Comparison of ENCODE assay signal across 10 mouse cellular contexts in the genomic region with DNA sequence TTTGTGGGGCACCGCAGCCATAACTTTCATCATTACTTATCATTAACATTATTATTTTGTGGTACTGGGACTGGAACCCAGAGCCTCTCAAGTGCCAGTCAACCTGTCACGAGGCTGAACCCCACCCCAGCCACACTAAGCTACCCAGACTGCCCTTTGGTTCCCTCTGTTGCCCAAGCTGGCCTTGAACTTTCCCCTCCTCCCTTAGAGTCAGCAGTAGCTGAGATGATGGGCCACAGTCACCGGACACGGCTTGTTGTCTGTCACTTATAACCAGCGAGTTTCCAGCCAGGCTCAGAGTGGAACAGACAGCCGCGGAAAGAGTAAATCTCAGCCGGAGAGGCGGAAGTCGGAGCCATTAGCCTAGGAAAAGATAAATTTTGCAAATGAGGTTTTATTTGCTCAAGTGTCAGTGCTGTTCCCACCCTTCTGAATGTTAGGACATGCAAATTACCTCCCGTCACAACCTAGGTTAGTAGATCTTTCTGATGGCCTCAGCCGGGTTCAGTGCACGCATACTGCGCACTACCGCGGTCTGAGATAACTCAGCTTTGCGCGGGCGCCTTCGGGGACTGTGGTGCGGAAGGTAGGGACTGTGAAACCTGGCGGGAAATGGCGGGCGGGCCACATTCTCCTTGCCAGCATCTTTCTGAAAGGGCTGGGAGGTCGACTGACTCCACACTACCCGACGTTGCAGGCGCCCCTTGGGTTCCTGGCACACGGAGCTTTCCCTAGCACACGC.
DNase-seq lines count a peak whose midpoint lies in the region; ATAC-seq and TF ChIP-seq lines count a peak whose summit lies in the region.
"Had no signal": no experiment of that assay in that cellular context is flagged by ENCODE, and none has a peak within 500 bp of the region (broad histone marks: within the 10 kb centered on the region; RNA-seq: fewer than 3 reads in every experiment).

No protein-coding gene starts in this region.

- 0 out of 2 replicates have a peak, but pooled peaks have one; percentile 42 for ATAC-seq in lung, embryonic 16.5 days (ENCODE audit: low read depth)
- ATAC-seq in hindbrain, embryonic 11.5 days (ENCODE audit: low FRiP score), result no peak
- ATAC-seq in liver, embryonic 13.5 days (ENCODE audit: low read depth), result no peak
- ATAC-seq in stomach, postnatal 0 days (ENCODE audit: low FRiP score, low TSS enrichment), result peak; percentile 57

- H3K4me3 ChIP-seq in lung, embryonic 16.5 days (ENCODE audit: low read length), result peak overlapping the region; percentile 31
- no peak overlapping the region for H3K4me3 ChIP-seq in hindbrain, embryonic 11.5 days (ENCODE audit: low read depth, low read length)
- 0 out of 2 replicates have a peak overlapping the region, but pooled peaks have one; percentile 1 for H3K4me3 ChIP-seq in liver, embryonic 13.5 days (replicated peaks)
- H3K4me3 ChIP-seq in stomach, postnatal 0 days (ENCODE audit: low read depth, low read length), result peak overlapping the region; percentile 24

- no peak overlapping the region for H3K27ac ChIP-seq in lung, embryonic 16.5 days (ENCODE audit: low read length)
- H3K27ac ChIP-seq in hindbrain, embryonic 11.5 days (ENCODE audit: low read depth, low read length), result no peak overlapping the region
- H3K27ac ChIP-seq in liver, embryonic 13.5 days, result no peak overlapping the region
- peak overlapping the region; percentile 20 for H3K27ac ChIP-seq in stomach, postnatal 0 days (replicated peaks)

- DNase-seq in lung, adult 18-20 months, result no peak
- peak; percentile 37 for DNase-seq in hindbrain, embryonic 11.5 days (ENCODE audit: low spot score)
- DNase-seq in liver, embryonic 13.5 days, result no peak
- DNase-seq in stomach, postnatal 0 days (ENCODE audit: low spot score), result peak; percentile 32
- DNase-seq in cerebellum, postnatal 25 days, result no peak
- no peak for DNase-seq in frontal cortex, postnatal 14 days (ENCODE audit: low spot score in 2 of 2)
- DNase-seq in layer of hippocampus, postnatal 10 days (ENCODE audit: low spot score in 2 of 2), result no peak
- DNase-seq: gastrocnemius, postnatal 25 days; right cerebral cortex, postnatal 25 days had no signal

- 17% methylated on average over 30 of the region's 30 CpGs for WGBS in lung, embryonic 16.5 days
- WGBS in hindbrain, embryonic 11.5 days, result 34% methylated on average over 30 of the region's 30 CpGs
- WGBS in liver, embryonic 13.5 days (ENCODE audit: insufficient replicate concordance), result 25% methylated on average over 30 of the region's 30 CpGs
- 18% methylated on average over 30 of the region's 30 CpGs for WGBS in stomach, postnatal 0 days

- H3K9ac ChIP-seq in lung, embryonic 16.5 days (ENCODE audit: low read length), result peak overlapping the region; percentile 17
- no peak overlapping the region for H3K9ac ChIP-seq in hindbrain, embryonic 11.5 days (ENCODE audit: low read depth, low read length)
- H3K9ac ChIP-seq in liver, embryonic 13.5 days, result no peak overlapping the region
- H3K9ac ChIP-seq in stomach, postnatal 0 days (ENCODE audit: low read length), result peak overlapping the region; percentile 43; the same call in 1 of the 2 replicates

- peaks cover 21% of the 10 kb centered on the region for H3K27me3 ChIP-seq in lung, embryonic 16.5 days (ENCODE audit: control insufficient read depth, insufficient read depth, low read depth, low read length)
- H3K27me3 ChIP-seq in hindbrain, embryonic 11.5 days (ENCODE audit: control insufficient read depth, insufficient read depth, low read length), result peaks cover 27% of the 10 kb centered on the region; the same call in 1 of the 2 replicates
- peaks cover 51% of the 10 kb centered on the region for H3K27me3 ChIP-seq in liver, embryonic 13.5 days
- H3K27me3 ChIP-seq in stomach, postnatal 0 days (ENCODE audit: control insufficient read depth, insufficient read depth, low read length), result no peaks in the 10 kb centered on the region

- peaks cover 4% of the 10 kb centered on the region; the same call in 1 of the 2 replicates for H3K9me3 ChIP-seq in lung, embryonic 16.5 days (ENCODE audit: control insufficient read depth, low read length)
- no peaks in the 10 kb centered on the region for H3K9me3 ChIP-seq in hindbrain, embryonic 11.5 days (ENCODE audit: control insufficient read depth, low read length)
- peaks cover 6% of the 10 kb centered on the region; the same call in 1 of the 2 replicates for H3K9me3 ChIP-seq in liver, embryonic 13.5 days (replicated peaks)
- H3K9me3 ChIP-seq in stomach, postnatal 0 days (ENCODE audit: control insufficient read depth, low read length), result no peaks in the 10 kb centered on the region

- no peak for TF ChIP-seq EP300 in stomach, postnatal 0 days (optimal IDR thresholded peaks at IDR 0.05)

- TF ChIP-seq CTCF in stomach, postnatal 0 days (IDR thresholded peaks at IDR 0.05; ENCODE audit: low read depth), result no peak

- no peaks in the 10 kb centered on the region for H3K36me3 ChIP-seq in lung, embryonic 16.5 days (ENCODE audit: control insufficient read depth, insufficient read depth, low read length)
- H3K36me3 ChIP-seq in hindbrain, embryonic 11.5 days (ENCODE audit: control insufficient read depth, insufficient read depth, low read length), result no peaks in the 10 kb centered on the region
- no peaks in the 10 kb centered on the region for H3K36me3 ChIP-seq in liver, embryonic 13.5 days
- no peaks in the 10 kb centered on the region for H3K36me3 ChIP-seq in stomach, postnatal 0 days (ENCODE audit: control insufficient read depth, insufficient read depth, low read length)

- peaks cover 9% of the 10 kb centered on the region for H3K4me1 ChIP-seq in lung, embryonic 16.5 days (replicated peaks; ENCODE audit: control insufficient read depth, insufficient read depth, low read length)
- no peaks in the 10 kb centered on the region for H3K4me1 ChIP-seq in hindbrain, embryonic 11.5 days (replicated peaks; ENCODE audit: control insufficient read depth, insufficient read depth, low read length)
- no peaks in the 10 kb centered on the region for H3K4me1 ChIP-seq in liver, embryonic 13.5 days (replicated peaks)
- H3K4me1 ChIP-seq in stomach, postnatal 0 days (replicated peaks; ENCODE audit: control insufficient read depth, insufficient read depth), result no peaks in the 10 kb centered on the region

- peak overlapping the region; percentile 53 for H3K4me2 ChIP-seq in lung, embryonic 16.5 days (ENCODE audit: low read depth, low read length)
- H3K4me2 ChIP-seq in hindbrain, embryonic 11.5 days (replicated peaks; ENCODE audit: low read depth, low read length), result 0 out of 2 replicates have a peak overlapping the region, but pooled peaks have one; percentile 8
- H3K4me2 ChIP-seq in liver, embryonic 13.5 days, result peak overlapping the region; percentile 38
- peak overlapping the region; percentile 36 for H3K4me2 ChIP-seq in stomach, postnatal 0 days (replicated peaks; ENCODE audit: low read depth)

Comparison
In these comparisons a context has a peak if more than half of its experiments do, and no peak if none do; other contexts are left out.
1. ATAC-seq: peak in lung, embryonic 16.5 days (single experiment) and stomach, postnatal 0 days (single experiment); none in hindbrain, embryonic 11.5 days (single experiment) and liver, embryonic 13.5 days (single experiment).
2. H3K9ac ChIP-seq: peak in lung, embryonic 16.5 days (single experiment) and stomach, postnatal 0 days (single experiment); none in hindbrain, embryonic 11.5 days (single experiment) and liver, embryonic 13.5 days (single experiment).
3. DNase-seq: peak in hindbrain, embryonic 11.5 days (single experiment) and stomach, postnatal 0 days (single experiment); none in lung, adult 18-20 months (0 of 2), liver, embryonic 13.5 days (single experiment), cerebellum, postnatal 25 days (0 of 2), frontal cortex, postnatal 14 days (0 of 2) and layer of hippocampus, postnatal 10 days (0 of 2).
4. Peak in every context shown above with its lines, with median percentiles within 50 percentile points of each other: H3K4me2 ChIP-seq.